Mouse (Mus musculus) embryonic fibroblast, embryonic 13.5 days (primary cell): ENCODE measurements around the gene Abi1.

Source experiments
- CTCF ChIP-seq: IDR thresholded peaks from 2 replicates; pipeline ENCODE4 v1.5.1; 2011; ENCODE audit warnings: mild to moderate bottlenecking, control low read depth, low read length, moderate library complexity, borderline replicate concordance; ENCODE audit not compliant: insufficient read depth
- POLR2A ChIP-seq: IDR thresholded peaks from 2 replicates; pipeline ENCODE4 v1.6.1; 2011; ENCODE audit warnings: low read depth, mild to moderate bottlenecking, control low read depth, low read length, moderate library complexity

GRCm38 (mm10) chr2:23084540-23084939 lies 44.5 kb upstream of the Abi1 start:
- TF ChIP-seq CTCF: no peak
- TF ChIP-seq POLR2A: no peak
